Mouse (Mus musculus) C2C12 (cell line): ENCODE measurements around the gene Mef2a. TPM values are rescaled to one million over a fixed set of nuclear protein-coding genes. Genes with fewer than 3 reads are reported as not detected.

Experiments used
- H3K27me3 ChIP-seq: one replicate; pipeline ENCODE4 v1.6.1; 2011; ENCODE audit not compliant: control insufficient read depth, insufficient read depth, insufficient read length
- H3K36me3 ChIP-seq: one replicate; pipeline ENCODE4 v1.6.1; 2011; ENCODE audit not compliant: control insufficient read depth, insufficient read depth
- H3K4me3 ChIP-seq: one replicate; pipeline ENCODE4 v1.5.1; 2011; ENCODE audit warnings: mild to moderate bottlenecking, control low read depth; ENCODE audit not compliant: poor library complexity, insufficient read depth, severe bottlenecking
- H3K79me2 ChIP-seq: one replicate; pipeline ENCODE4 v1.6.1; 2011; ENCODE audit not compliant: control insufficient read depth, insufficient read depth
- H3K79me3 ChIP-seq: one replicate; pipeline ENCODE4 v1.6.1; 2011; ENCODE audit warnings: low read depth, control low read depth
- H3ac ChIP-seq: one replicate; pipeline ENCODE3; 2011; ENCODE audit warnings: low read depth; ENCODE audit not compliant: control insufficient read depth, insufficient read length
- CEBPB ChIP-seq: IDR thresholded peaks from one replicate; pipeline ENCODE4 v1.6.1; 2011; ENCODE audit warnings: low read depth, mild to moderate bottlenecking, control low read depth, moderate library complexity
- CTCF ChIP-seq: IDR thresholded peaks from one replicate; pipeline ENCODE4 v1.5.1; 2011; ENCODE audit not compliant: control insufficient read depth, insufficient read depth, insufficient read length
- FOSL1 ChIP-seq: IDR thresholded peaks from one replicate; pipeline ENCODE4 v1.8.0; 2011; ENCODE audit warnings: mild to moderate bottlenecking, low read length; ENCODE audit not compliant: poor library complexity, insufficient read depth, severe bottlenecking
- MAX ChIP-seq: IDR thresholded peaks from one replicate; pipeline ENCODE4 v1.6.1; 2011; ENCODE audit warnings: mild to moderate bottlenecking, control low read depth
- MYOD1 ChIP-seq: IDR thresholded peaks from one replicate; pipeline ENCODE4 v1.6.1; 2011; ENCODE audit warnings: low read depth; ENCODE audit not compliant: control insufficient read depth, insufficient read length
- MYOG ChIP-seq: IDR thresholded peaks from one replicate; pipeline ENCODE4 v1.6.1; 2011; ENCODE audit not compliant: control insufficient read depth, insufficient read length; ENCODE audit errors: extremely low read depth
- USF1 ChIP-seq: IDR thresholded peaks from one replicate; pipeline ENCODE4 v1.6.1; 2011; ENCODE audit warnings: low read depth, mild to moderate bottlenecking, control low read depth, moderate library complexity
- polyA plus RNA-seq: library from polyadenylated mRNA; unstranded; fragments of >200 nt; fragmentation: generic; extraction: Trizol; gene quantifications from one replicate; pipeline ENCODE4 v1.2.1, GENCODE M21; 2012; ENCODE audit warnings: missing spikeins

Gene Mef2a
- polyA plus RNA-seq, 1 experiment, result 14.8 TPM

DNA sequence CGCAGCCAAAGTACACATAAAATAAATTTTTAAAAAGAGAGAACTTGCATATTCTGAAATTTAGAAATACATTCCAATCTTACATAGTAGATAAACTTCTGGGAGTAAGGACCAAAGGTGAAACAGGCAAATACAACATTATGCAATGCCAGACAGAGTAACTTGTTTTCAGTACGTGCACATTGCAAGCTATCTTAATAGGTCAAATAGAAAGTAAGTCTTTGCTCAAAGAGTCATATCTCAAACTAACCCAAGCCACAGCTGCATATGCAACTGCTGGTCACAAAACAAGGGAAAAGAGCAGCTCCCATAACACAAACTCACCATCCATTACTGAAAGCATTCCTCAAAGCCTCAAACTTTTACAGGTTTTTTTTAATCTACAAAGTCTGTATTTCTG lies 4.3 kb downstream of the Mef2a start:
- TF ChIP-seq USF1 (no peak), FOSL1 (no peak), CEBPB (no peak)
- H3K4me3 ChIP-seq, result no peak overlapping the region
- H3K27me3 ChIP-seq, result no peaks in the 10 kb centered on the region
- peaks cover 89% of the 10 kb centered on the region for H3K79me2 ChIP-seq
- H3K79me3 ChIP-seq, result peaks cover 85% of the 10 kb centered on the region
- H3ac ChIP-seq, result no peak overlapping the region
- H3K36me3 ChIP-seq, result no peaks in the 10 kb centered on the region

DNA sequence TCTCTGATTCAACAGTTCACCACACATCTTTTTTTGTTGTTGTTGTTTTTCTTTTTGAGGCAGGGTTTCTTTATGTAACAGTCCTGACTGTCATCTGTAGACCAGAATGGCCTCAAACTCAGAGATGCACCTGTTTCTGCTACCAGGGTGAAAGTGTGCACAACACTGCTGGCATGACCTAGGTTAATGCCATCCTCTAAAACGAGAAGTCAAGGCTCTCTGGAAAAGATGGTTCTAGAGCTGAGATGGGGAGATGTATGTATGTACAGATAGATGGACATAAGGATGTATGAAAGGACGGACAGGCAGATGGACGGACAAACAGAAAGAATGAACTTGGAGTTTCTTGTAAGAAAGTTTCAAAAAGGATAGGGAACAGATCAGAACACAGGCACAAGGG lies 12.1 kb downstream of the Mef2a start:
- Histone ChIP-seq H3K36me3 (no peaks in the 10 kb centered on the region), H3K79me3 (peaks cover 99% of the 10 kb centered on the region), H3K27me3 (no peaks in the 10 kb centered on the region), H3K79me2 (peaks cover 100% of the 10 kb centered on the region), H3K4me3 (no peak overlapping the region), H3ac (no peak overlapping the region)
- TF ChIP-seq MYOG (no peak), USF1 (no peak), CEBPB (no peak), MYOD1 (no peak), FOSL1 (no peak), CTCF (no peak), MAX (no peak)

DNA sequence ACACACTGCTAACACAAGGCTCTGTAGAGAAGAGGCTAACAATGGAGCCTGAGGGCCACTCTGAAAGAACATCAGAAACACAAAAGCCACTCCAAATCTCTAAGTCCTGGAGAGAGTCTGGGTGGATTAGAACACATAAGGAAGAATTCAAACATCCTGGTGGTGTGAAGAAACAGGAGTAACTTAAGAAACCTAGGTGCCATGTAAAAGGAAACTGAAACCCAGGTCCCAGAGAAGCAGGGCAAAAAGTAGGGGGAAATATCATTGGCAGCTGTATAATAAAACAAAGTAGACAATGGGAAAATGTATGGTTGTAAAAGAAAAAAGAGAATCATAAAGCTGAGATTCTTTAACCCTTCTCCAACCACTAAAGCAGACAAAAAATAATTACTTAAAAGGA lies 12.8 kb downstream of the Mef2a start:
- no peaks in the 10 kb centered on the region for H3K27me3 ChIP-seq
- TF ChIP-seq CTCF, result no peak
- H3K79me2 ChIP-seq, result peaks cover 100% of the 10 kb centered on the region
- H3K79me3 ChIP-seq, result peaks cover 99% of the 10 kb centered on the region
- H3ac ChIP-seq, result no peak overlapping the region
- no peaks in the 10 kb centered on the region for H3K36me3 ChIP-seq
- no peak overlapping the region for H3K4me3 ChIP-seq

DNA sequence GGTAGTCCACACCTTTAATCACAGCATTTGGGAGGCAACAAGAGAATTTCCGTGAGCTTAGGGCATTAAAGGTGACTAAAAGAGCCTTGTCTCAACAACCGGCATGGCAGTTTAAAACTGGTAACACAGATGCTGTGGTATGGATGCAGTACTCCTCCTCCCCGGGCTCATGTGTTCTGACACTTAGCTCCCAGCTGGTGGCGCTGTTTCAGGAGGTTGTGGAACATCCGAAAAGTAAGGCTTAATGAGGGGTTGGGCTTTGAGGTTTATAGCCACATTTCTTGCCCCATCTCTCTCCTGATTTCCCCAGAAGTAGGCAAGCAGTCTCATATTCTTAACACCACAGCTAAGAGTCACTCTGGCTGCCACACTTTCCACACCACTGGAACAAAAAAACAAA lies 16.8 kb downstream of the Mef2a start:
- Histone ChIP-seq H3K36me3 (no peaks in the 10 kb centered on the region), H3ac (no peak overlapping the region), H3K4me3 (no peak overlapping the region), H3K79me3 (peaks cover 93% of the 10 kb centered on the region), H3K27me3 (no peaks in the 10 kb centered on the region), H3K79me2 (peaks cover 100% of the 10 kb centered on the region)
- TF ChIP-seq USF1 (no peak), CEBPB (no peak), FOSL1 (no peak), MYOG (no peak), CTCF (no peak), MAX (no peak), MYOD1 (no peak)

DNA sequence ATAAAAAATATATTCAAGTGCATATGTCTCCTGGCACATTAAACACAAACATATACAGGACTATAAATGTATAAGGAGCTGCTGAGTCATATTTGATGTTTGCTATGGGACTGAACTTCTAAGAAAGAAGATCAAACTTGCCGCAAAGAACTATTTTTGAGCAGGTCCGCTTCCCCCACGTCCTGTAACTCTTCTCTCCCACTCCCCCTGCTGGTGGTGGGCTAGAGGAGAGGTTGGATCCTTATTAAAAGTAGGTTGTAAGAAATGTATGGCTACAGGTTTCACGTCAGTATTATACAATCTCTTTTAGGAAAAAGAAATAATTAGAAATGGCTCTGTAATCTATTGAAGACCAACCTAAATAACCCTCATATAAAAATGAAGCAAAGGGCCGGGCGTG lies 19.0 kb downstream of the Mef2a start:
- Histone ChIP-seq H3K79me3 (peaks cover 82% of the 10 kb centered on the region), H3K79me2 (peaks cover 100% of the 10 kb centered on the region), H3K36me3 (no peaks in the 10 kb centered on the region), H3ac (no peak overlapping the region), H3K4me3 (no peak overlapping the region), H3K27me3 (no peaks in the 10 kb centered on the region)
- TF ChIP-seq MYOD1, result no peak
- TF ChIP-seq CEBPB, result no peak
- TF ChIP-seq CTCF, result no peak
- no peak for TF ChIP-seq MAX
- TF ChIP-seq USF1, result no peak
- TF ChIP-seq MYOG, result no peak
- no peak for TF ChIP-seq FOSL1

DNA sequence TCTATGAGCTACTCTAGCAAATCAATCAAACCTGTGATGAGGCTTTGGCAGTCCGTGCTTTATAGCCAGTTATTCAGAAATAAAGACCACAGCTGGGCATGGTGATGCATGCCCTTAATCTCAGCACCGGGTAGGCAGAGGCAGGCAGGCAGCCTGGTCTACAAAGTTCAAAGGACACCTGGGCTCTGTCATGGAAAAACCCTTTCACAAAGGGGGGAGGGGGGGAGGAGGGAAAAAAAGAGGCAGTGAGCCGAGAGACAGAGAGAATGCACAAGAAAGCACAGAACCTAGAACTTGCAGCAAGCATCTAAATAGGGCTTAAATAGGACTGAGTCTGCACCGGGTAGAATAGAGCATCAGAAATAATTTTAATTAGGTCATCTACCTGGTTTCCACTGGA lies 19.7 kb downstream of the Mef2a start:
- Histone ChIP-seq H3K79me3 (peaks cover 77% of the 10 kb centered on the region), H3K79me2 (peaks cover 99% of the 10 kb centered on the region), H3K36me3 (no peaks in the 10 kb centered on the region), H3K27me3 (no peaks in the 10 kb centered on the region), H3K4me3 (no peak overlapping the region), H3ac (no peak overlapping the region)
- TF ChIP-seq CEBPB, result no peak
- no peak for TF ChIP-seq FOSL1
- TF ChIP-seq MAX, result no peak
- TF ChIP-seq CTCF, result no peak
- TF ChIP-seq MYOG, result no peak
- no peak for TF ChIP-seq MYOD1
- TF ChIP-seq USF1, result no peak
